Mouse (Mus musculus) limb, embryonic 15.5 days (tissue): ENCODE measurements around the gene Lrfn4. TPM values are rescaled to one million over a fixed set of nuclear protein-coding genes. Genes with fewer than 3 reads are reported as not detected.

Source experiments
- ATAC-seq: fragments of 200-750 bp; cut with Nextera tagmentation; 2 replicates; pipeline ENCODE4 v1.8.0; 2017; ENCODE audit warnings: low read depth, moderate TSS enrichment; ENCODE audit not compliant: insufficient number of reproducible peaks, low FRiP score, low TSS enrichment
- H3K27ac ChIP-seq: fragments of 300-500 bp; sonication (generic); 2 replicates; pipeline ENCODE4 v1.5.1; 2015; ENCODE audit warnings: moderate library complexity, mild to moderate bottlenecking, inconsistent platforms
- H3K27me3 ChIP-seq: fragments of 300-500 bp; sonication (generic); 2 replicates; pipeline ENCODE4 v1.6.1; 2015; ENCODE audit warnings: inconsistent platforms
- H3K36me3 ChIP-seq: fragments of 300-500 bp; sonication (generic); 2 replicates; pipeline ENCODE4 v1.6.1; 2015; ENCODE audit warnings: inconsistent platforms
- H3K4me1 ChIP-seq: fragments of 300-500 bp; sonication (generic); 2 replicates; pipeline ENCODE4 v1.6.1; 2015; ENCODE audit warnings: inconsistent platforms
- H3K4me2 ChIP-seq: fragments of 300-500 bp; sonication (generic); 2 replicates; pipeline ENCODE4 v1.6.1; 2015; ENCODE audit warnings: mild to moderate bottlenecking, inconsistent platforms
- H3K4me3 ChIP-seq: fragments of 300-500 bp; sonication (generic); 2 replicates; pipeline ENCODE4 v1.5.1; 2015; ENCODE audit warnings: mild to moderate bottlenecking, inconsistent platforms
- H3K9ac ChIP-seq: fragments of 300-500 bp; sonication (generic); 2 replicates; pipeline ENCODE4 v1.6.1; 2015; ENCODE audit warnings: inconsistent platforms
- H3K9me3 ChIP-seq: fragments of 300-500 bp; sonication (generic); 2 replicates; pipeline ENCODE4 v1.6.1; 2016; ENCODE audit warnings: inconsistent platforms
- WGBS: fragments of 180-500 bp; shearing (Covaris S2); methylation state at CpG from one replicate; pipeline ENCODE4 v1.1.7; 2015; 5-methylcytosine and 5-hydroxymethylcytosine counted together
- polyA plus RNA-seq: library from polyadenylated mRNA; unstranded; fragments of >200 nt; fragmentation: Nextera tagmentation; extraction: Ambion mirVana; gene quantifications from 2 replicates; pipeline ENCODE4 v1.2.1, GENCODE M21; 2015

The Lrfn4 gene
- polyA plus RNA-seq, 1 experiment from 2014 or later, result 5.3 TPM

DNA sequence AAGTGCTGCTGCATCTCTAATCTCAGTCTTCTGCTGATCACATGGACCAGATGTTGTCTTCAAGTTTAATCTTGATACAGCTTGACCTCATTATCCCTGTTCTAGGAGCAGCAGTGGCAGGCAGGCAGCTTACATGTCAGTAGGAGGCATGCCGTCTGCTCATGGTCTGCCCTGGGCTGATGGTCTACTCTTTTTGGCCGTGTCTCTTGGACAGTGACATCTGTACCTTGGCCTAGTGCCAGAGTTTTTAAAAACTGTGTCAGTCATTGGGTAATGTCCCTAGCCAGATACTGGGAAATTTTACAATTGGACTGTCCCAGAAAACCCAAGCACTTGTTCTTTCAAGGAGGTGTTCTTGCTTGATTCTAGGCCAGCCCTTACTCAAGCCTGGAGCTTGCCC is 36.7 kb downstream of the Lrfn4 start:
- no peak overlapping the region for H3K4me2 ChIP-seq
- no peak overlapping the region for H3K9ac ChIP-seq
- no peak for ATAC-seq
- H3K36me3 ChIP-seq, result no peaks in the 10 kb centered on the region
- no peaks in the 10 kb centered on the region for H3K4me1 ChIP-seq
- no peaks in the 10 kb centered on the region for H3K9me3 ChIP-seq
- no peaks in the 10 kb centered on the region for H3K27me3 ChIP-seq
- no peak overlapping the region for H3K27ac ChIP-seq
- no peak overlapping the region for H3K4me3 ChIP-seq
- WGBS, result 52% methylated on average over 2 of the region's 2 CpGs

DNA sequence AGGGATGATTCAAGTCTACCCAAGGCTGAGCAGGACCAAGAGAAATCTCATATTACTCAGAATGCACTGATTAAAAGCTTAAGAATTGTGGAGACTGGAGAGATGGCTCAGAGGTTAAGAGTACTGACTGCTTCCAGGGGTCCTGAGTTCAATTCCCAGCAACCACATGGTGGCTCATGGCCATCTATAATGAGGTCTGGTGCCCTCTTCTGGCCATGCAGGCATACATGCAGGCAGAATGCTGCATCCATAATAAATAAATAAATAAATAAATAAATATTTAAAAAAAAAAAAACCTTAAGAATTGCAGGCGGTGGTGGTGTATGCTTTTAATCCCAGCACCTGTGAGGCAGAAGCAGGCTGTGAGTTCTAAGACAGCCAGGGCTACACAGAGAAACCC is 42.2 kb downstream of the Lrfn4 start:
- 89% methylated on average over 1 of the region's 1 CpGs for WGBS
- no peak for ATAC-seq
- no peaks in the 10 kb centered on the region for H3K36me3 ChIP-seq

DNA sequence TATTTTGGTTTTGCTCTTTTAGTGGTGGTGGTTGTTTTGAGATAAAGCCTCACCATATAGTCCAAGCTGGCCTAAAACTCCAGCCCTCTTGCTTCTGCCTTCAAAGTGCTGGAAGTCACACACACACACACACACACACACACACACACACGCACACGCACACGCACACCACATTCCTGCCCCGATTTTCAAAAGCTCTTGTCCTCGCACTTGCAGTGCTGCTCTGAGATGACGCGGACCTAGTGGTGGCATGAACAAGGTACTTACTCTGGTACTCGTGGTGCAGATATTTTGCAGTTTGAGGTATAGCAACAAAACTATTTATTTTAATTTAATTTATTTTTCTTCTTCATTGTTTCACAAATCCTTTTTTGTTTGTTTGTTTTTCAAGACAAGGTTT is 43.0 kb downstream of the Lrfn4 start:
- H3K4me3 ChIP-seq, result no peak overlapping the region
- no peak for ATAC-seq
- no peaks in the 10 kb centered on the region for H3K27me3 ChIP-seq
- no peaks in the 10 kb centered on the region for H3K4me1 ChIP-seq
- no peaks in the 10 kb centered on the region for H3K36me3 ChIP-seq
- no peak overlapping the region for H3K27ac ChIP-seq
- no peak overlapping the region for H3K9ac ChIP-seq
- H3K9me3 ChIP-seq, result no peaks in the 10 kb centered on the region
- 84% methylated on average over 8 of the region's 8 CpGs for WGBS
- H3K4me2 ChIP-seq, result no peak overlapping the region

More for the DNA sequence above, 42.2 kb downstream of the Lrfn4 start:
- Histone ChIP-seq H3K4me2 (no peak overlapping the region), H3K9me3 (no peaks in the 10 kb centered on the region), H3K9ac (no peak overlapping the region), H3K4me1 (no peaks in the 10 kb centered on the region), H3K4me3 (no peak overlapping the region), H3K27me3 (no peaks in the 10 kb centered on the region), H3K27ac (no peak overlapping the region)

DNA sequence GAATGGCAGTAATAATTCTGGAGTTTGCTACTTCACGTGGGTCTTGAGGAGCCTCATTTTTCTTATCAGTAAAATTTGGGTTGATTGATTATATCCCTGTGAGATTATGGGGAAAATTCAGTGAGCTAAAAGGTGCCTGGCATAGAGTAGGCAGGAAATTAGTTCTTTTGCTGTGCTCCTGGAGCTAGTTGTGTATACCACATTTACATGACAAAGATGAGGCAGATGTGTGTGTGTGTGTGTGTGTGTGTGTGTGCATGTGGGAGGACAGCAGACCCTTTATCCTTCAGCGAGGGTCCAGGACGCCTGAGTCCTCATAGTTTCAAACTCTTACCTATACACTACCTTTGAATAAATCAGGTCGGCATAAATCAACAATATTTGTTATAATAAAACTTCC is 43.4 kb downstream of the Lrfn4 start:
- H3K4me3 ChIP-seq, result no peak overlapping the region
- WGBS, result 72% methylated on average over 4 of the region's 4 CpGs
- ATAC-seq, result no peak

DNA sequence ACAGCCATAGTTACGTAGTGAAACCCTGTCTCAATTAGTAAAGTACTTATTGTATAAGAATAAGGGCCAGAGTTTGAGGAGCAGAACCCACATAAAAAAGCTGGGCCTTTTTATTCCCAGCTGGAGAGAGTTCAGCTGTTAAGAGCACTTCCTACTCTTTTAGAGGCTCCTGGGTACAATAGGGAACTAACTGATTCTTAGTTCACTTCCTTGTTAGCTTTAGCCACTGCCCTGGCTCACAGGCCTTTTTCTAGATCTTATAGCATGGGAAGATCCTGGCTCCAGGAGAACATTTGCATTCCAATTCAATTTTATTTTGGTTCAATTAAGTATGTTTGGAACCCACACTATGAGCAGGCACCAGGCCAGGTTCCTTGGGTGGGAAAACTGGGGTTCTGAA is 43.8 kb downstream of the Lrfn4 start:
- 70% methylated on average over 1 of the region's 1 CpGs for WGBS
- H3K9ac ChIP-seq, result no peak overlapping the region
- no peak overlapping the region for H3K4me2 ChIP-seq
- no peak overlapping the region for H3K4me3 ChIP-seq
- H3K36me3 ChIP-seq, result no peaks in the 10 kb centered on the region
- H3K4me1 ChIP-seq, result no peaks in the 10 kb centered on the region
- H3K27me3 ChIP-seq, result no peaks in the 10 kb centered on the region
- no peak overlapping the region for H3K27ac ChIP-seq
- no peaks in the 10 kb centered on the region for H3K9me3 ChIP-seq
- ATAC-seq, result no peak

More for the DNA sequence above, 43.4 kb downstream of the Lrfn4 start:
- Histone ChIP-seq H3K36me3 (no peaks in the 10 kb centered on the region), H3K4me1 (no peaks in the 10 kb centered on the region), H3K4me2 (no peak overlapping the region), H3K9ac (no peak overlapping the region), H3K27me3 (no peaks in the 10 kb centered on the region), H3K9me3 (no peaks in the 10 kb centered on the region), H3K27ac (no peak overlapping the region)

DNA sequence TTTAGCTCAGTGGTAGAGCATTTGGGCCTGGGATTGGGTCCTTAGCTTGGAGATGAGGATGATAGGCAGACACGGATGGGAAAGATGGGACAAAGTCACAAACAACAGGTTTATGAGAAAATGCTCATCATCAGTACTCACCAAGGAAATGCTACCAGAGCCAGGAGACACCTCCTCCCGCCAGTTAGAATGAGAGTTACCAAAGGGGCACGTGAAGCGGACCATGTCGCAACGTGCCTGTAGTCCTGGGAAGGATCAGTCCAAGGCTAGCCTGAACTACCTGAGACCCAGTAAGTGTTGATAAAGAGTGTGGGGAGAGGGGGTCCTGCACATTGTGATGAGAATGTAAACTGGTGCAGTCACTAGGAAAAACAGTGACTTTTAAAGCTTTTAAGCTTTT is 44.7 kb downstream of the Lrfn4 start:
- no peak overlapping the region for H3K4me2 ChIP-seq
- no peak overlapping the region for H3K9ac ChIP-seq
- 86% methylated on average over 6 of the region's 6 CpGs for WGBS
- H3K27me3 ChIP-seq, result no peaks in the 10 kb centered on the region
- H3K4me3 ChIP-seq, result no peak overlapping the region
- no peaks in the 10 kb centered on the region for H3K4me1 ChIP-seq
- H3K9me3 ChIP-seq, result no peaks in the 10 kb centered on the region
- H3K27ac ChIP-seq, result no peak overlapping the region
- H3K36me3 ChIP-seq, result no peaks in the 10 kb centered on the region
- no peak for ATAC-seq

DNA sequence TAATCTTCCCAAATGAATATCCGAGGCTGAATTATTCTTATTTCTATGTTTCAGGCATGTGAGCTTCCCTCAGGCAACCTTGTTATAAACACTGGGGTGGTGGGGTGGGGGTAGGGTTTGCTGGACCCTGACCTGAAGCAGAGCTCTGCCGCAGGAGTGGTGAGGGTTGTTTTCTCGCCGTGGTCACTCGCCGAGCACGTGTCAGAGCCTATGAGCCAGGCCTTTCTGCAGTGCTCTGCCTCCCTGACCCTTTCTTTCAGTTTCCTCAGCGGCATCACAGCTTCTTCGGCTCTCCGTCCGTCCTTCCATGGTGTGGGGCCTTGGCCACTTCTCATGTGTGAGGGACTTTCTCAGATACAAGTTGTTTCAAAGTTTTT is 45.2 kb downstream of the Lrfn4 start:
- Histone ChIP-seq H3K4me2 (no peak overlapping the region), H3K4me3 (no peak overlapping the region), H3K9ac (no peak overlapping the region), H3K27me3 (no peaks in the 10 kb centered on the region), H3K27ac (no peak overlapping the region), H3K9me3 (no peaks in the 10 kb centered on the region), H3K4me1 (no peaks in the 10 kb centered on the region), H3K36me3 (no peaks in the 10 kb centered on the region)
- no peak for ATAC-seq
- WGBS, result 86% methylated on average over 11 of the region's 11 CpGs

DNA sequence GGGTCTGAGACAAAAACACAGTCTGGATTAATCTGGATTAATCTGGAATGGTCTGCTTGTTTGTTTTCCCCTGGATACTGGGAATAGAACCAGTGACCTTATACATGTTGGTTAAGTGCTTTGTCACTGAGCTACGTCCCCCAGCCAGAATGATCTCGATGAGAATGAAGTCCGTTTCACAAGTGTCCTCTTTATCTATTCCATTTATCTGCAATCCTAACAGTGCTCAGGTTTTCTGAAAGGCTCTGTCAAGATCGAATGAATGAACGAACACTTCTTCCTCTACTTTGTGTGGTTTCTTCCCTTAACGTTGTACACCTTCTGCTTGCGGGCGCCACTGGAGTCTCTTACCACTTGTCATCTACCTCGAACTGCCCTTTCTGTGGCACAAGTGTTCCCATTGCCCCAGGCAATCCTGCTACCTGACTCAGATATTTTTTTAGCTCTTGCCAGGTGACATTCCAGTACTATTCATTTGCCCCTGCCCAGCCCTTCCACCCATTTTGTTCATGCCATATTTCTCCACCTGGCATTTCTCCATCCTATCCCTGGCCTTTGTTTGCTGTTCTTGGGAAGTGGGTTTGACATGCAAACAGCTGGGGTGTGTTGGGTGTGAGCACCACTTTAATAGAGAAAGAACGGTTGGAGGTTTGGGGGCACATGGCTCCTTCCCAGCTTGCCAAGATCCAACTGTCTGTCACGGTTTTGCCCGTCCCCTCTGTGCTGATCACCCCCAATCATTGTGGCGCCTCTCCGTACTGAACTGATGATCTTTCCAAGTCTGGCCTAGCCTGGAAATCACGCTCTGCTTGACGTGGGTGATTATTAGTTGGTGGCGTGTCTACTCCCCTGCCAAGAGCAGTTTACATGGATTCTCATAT is 45.9 kb downstream of the Lrfn4 start:
- Histone ChIP-seq H3K27ac (no peak overlapping the region), H3K4me3 (no peak overlapping the region), H3K9ac (no peak overlapping the region), H3K36me3 (no peaks in the 10 kb centered on the region), H3K4me2 (no peak overlapping the region), H3K4me1 (no peaks in the 10 kb centered on the region), H3K9me3 (no peaks in the 10 kb centered on the region), H3K27me3 (no peaks in the 10 kb centered on the region)
- WGBS, result 77% methylated on average over 17 of the region's 17 CpGs
- no peak for ATAC-seq

DNA sequence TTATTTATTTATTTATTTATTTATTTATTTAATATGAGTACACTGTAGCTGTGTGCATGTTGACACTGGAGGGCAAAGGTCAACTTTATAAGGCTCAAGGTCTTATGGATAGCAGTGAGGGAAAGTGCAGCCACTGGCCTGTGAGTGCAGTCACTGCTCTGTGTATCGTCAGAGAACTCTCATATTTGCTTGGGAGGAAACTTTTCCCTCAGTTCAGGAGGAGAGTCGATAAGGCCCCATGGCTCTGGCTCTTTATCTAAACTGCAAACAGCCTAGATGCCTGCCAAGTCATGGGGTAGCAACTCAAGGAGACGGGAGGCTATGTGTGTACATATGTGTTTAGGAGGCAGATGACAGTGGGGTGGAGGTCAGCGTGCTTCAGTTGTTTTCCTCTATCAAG is 46.6 kb downstream of the Lrfn4 start:
- Histone ChIP-seq H3K4me1 (no peaks in the 10 kb centered on the region), H3K9ac (no peak overlapping the region), H3K4me3 (no peak overlapping the region), H3K36me3 (no peaks in the 10 kb centered on the region), H3K9me3 (no peaks in the 10 kb centered on the region), H3K4me2 (no peak overlapping the region), H3K27ac (no peak overlapping the region), H3K27me3 (no peaks in the 10 kb centered on the region)
- WGBS, result 80% methylated on average over 4 of the region's 4 CpGs
- no peak for ATAC-seq

DNA sequence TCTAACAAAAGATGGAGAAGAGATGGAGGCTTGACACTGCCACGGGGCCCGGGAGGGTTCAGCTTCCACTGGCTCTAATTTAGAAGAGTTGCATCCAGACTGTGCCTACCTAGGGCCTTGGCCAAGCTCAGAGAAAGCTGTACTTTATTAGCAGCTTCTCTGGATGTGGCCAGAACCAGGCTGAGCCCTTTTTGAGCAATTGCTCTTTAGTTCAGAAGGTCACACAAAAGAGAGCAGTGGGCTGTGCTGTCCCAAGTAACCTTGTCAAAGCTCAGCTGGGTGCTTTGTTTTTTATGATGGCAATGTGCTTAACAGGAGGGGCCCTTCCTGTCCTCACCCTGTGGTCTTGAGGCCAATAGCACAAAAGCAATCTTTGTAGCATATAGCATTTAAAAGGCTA is 47.8 kb downstream of the Lrfn4 start:
- no peaks in the 10 kb centered on the region for H3K36me3 ChIP-seq
- 69% methylated on average over 2 of the region's 2 CpGs for WGBS
- no peaks in the 10 kb centered on the region for H3K27me3 ChIP-seq
- no peak for ATAC-seq
- no peaks in the 10 kb centered on the region for H3K9me3 ChIP-seq
- H3K4me3 ChIP-seq, result no peak overlapping the region
- H3K27ac ChIP-seq, result no peak overlapping the region
- H3K4me1 ChIP-seq, result no peaks in the 10 kb centered on the region
- no peak overlapping the region for H3K4me2 ChIP-seq
- H3K9ac ChIP-seq, result no peak overlapping the region

DNA sequence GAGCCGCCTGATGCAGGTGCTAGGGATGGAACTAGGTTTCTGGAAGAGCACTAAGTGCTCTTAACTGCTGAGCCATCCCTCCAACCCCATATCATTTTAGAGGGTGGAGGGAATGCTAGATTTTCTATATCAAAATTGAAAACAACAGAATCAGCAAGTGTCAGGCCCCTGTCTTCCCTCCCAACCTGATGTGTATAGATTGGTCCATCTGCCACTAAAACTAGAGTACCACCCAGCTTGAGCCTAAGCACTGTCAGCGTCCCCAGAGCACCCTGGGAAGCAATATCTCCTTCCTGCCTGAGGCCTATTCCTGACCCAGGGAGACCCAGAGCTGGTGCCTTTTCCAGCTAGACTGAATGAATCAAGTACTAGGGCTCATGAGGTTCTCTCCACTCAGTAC is 48.6 kb downstream of the Lrfn4 start:
- no peaks in the 10 kb centered on the region for H3K36me3 ChIP-seq
- no peak overlapping the region for H3K4me2 ChIP-seq
- no peak overlapping the region for H3K9ac ChIP-seq
- WGBS, result 86% methylated on average over 2 of the region's 2 CpGs
- no peaks in the 10 kb centered on the region for H3K27me3 ChIP-seq
- H3K9me3 ChIP-seq, result no peaks in the 10 kb centered on the region
- ATAC-seq, result no peak
- no peak overlapping the region for H3K4me3 ChIP-seq
- H3K27ac ChIP-seq, result no peak overlapping the region
- no peaks in the 10 kb centered on the region for H3K4me1 ChIP-seq

DNA sequence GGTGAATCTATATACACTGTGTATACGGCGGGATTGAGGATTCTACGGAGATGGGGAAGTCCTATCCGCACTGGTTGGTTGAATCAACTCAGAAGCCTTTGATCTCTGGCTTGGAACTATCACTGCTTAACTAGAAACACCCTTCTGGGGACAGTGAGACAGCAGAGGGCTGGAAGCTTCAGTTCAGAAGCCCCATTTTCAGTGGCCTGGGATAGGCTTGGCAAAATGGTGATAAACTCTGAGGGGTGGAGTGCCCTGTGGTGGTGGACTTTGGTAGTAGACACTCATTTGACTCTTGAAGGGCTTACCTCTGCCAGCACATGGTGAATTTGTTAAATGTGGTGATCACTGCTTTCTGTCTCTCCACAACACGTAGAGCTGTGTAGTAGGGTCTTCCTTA is 49.8 kb downstream of the Lrfn4 start:
- 89% methylated on average over 5 of the region's 5 CpGs for WGBS
- Histone ChIP-seq H3K9me3 (no peaks in the 10 kb centered on the region), H3K36me3 (no peaks in the 10 kb centered on the region), H3K9ac (no peak overlapping the region), H3K27me3 (no peaks in the 10 kb centered on the region), H3K4me1 (no peaks in the 10 kb centered on the region), H3K4me2 (no peak overlapping the region), H3K4me3 (no peak overlapping the region), H3K27ac (no peak overlapping the region)
- ATAC-seq, result no peak
